Mouse (Mus musculus): ENCODE data around the gene Msrb1.

Msrb1 gene

DNA sequence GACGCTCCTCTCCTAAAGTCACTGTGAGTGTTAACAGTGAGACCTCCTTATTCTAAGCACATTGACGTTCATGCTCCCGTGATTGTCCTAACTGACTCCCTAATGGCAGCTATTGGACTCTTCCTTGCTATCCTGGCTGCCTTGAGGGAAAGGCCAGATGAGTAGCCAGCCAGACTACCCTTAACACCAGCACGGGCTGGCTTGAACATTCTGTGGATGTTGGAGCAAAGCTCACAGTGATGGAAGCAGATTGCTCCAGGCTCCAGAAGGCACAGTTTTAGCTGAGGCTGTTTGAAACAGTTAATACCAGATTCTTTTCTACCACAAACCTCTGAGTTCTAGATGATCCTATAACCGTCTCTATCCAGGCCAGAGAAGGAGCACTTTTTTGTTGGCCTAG, 7.5 kb downstream of the Msrb1 start:
- in situ Hi-C loops (cut with MseI, MboI) = no loop called here

DNA sequence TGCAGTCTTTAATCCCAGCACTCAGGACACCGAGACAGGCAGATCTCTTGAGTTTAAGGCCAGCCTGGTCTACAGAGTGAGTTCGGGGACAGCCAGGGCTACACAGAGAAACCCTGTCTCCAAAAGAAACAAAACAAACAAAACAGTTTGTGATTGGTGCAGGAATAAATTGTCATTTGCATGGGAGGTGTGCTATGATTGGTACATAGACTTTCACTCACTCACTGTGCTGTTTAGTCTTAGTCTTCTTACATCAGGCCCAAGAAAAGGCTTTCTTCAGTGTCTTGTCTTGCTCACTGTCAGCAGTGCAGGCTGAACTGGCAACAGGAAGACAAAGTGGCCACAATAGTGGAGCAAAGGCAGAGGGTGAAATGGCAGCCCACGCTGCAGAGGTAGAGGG, 7.9 kb downstream of the Msrb1 start:
- in situ Hi-C loops (cut with MseI, MboI) = no loop called here

GRCm38 (mm10) chr17:24745526-24746497, 9.4 kb downstream of the Msrb1 start:
- in situ Hi-C loops (cut with MseI, MboI) = loop anchor here (5.0 kb wide), 2 partner anchors 76 to 86 kb away; no protein-coding TSS in a partner anchor

DNA sequence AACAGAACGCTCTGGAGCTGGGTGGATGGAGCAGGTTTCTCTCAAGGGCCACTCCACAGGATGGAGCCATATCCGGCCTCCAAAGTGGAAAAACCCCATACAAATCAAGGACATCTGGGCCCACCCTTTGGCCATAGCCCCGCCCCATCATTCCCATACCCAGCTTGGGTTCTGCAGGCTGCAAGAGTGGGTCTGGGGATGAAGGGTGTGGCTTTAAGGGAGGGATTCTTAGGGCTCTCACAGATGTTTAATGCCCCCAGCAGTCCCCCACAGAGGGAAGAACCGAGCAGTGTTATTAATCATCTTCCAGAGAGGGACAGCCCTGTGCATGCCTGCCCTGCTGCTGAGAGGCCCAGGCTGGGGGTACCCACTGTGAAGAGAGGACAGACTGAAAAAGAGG, 10.5 kb downstream of the Msrb1 start:
- in situ Hi-C loops (cut with MseI, MboI) = loop anchor here (5.0 kb wide), 2 partner anchors 75 to 85 kb away; no protein-coding TSS in a partner anchor

DNA sequence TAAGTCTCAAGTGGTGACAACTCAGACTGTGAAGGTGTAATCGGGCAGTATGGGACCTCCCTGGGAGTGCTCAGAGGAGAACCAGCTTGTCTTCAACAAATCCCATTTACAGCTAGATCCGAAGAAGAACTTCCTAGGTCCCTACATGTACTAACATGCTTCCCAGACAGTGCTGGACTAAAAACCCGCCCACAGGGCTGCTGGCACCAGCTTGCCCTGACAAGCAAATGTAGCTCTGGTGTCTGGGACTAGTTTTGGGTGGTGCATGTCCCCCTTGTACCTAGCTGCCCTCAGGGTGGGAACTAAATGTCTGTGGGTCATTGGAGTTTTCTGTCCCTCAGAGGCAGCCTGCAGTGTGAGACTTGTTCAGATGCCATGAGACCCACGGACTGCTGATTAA, 15.1 kb downstream of the Msrb1 start:
- in situ Hi-C loops (cut with MseI, MboI) = no loop called here

- in situ Hi-C loops (cut with MseI, MboI) = no loop called here
Measured at GRCm38 (mm10) chr17:24752415-24753394, 16.3 kb downstream of the Msrb1 start, which contains the start of gene Hs3st6. Hs3st6 (plus strand) TSS chr17:24752988.

DNA sequence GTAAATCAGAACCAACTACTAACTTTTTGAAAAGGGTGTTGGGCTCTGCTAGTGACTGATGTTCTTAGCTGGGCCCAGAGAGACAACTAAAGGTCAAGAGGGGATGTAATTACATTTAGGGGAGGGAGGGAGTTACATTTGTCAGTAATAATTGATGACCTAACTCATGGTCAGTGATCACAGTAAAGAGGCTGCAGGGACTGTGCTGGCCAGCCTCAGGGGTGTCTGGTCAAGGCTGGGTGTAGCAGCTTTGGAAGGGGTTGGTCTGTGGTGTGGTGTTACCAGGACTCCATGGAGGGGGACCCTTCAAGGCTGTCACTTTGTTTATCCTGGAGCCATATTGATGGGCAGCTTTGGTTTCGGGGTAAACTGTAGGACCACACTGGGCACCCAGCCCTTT, 21.0 kb downstream of the Msrb1 start:
- in situ Hi-C loops (cut with MseI, MboI) = no loop called here

DNA sequence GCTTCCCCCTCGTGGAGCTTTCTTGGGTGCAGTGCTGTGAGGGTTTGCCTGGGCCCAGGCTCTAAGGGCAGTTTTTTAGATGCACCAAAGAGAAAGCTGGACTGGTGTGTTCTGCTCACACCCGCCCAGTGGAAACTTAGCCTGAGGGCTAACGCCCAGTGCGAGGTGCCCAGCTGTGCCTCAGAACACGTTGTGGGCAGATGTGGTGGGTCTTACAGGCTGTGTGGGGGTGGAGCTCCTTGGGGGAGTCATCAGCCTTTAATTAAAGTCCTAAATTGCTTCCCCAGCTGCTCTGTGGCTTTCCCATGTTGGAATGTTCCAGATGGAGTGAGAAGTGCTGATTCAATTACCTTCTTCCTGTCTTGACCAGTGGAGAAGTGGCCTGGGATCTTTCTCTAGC, 24.7 kb downstream of the Msrb1 start:
- in situ Hi-C loops (cut with MseI, MboI) = no loop called here

GRCm38 (mm10) chr17:24765016-24765905, 28.8 kb downstream of the Msrb1 start:
- in situ Hi-C loops (cut with MseI, MboI) = no loop called here

- in situ Hi-C loops (cut with MseI, MboI) = no loop called here
Measured at GRCm38 (mm10) chr17:24766266-24766875, 29.9 kb downstream of the Msrb1 start.

DNA sequence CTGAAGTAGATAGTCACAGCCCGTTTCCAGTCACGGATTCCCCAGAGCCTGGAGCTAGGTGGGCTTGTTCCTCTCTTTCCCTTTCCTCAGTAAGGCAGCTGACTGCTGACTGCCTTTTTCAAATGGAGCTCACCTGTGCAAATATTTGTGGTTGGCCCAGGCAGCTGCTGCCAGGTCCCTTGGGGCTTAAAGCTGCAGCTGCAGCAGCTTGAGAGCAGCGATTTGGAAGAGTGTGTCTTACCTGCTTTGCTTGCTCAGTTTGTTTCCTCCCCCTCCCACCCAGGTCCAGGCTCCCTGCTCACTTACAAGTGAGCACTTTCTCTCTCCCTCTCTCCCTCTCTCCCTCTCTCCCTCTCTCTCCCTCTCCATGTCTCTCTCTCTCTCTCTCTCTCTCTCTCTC, 32.7 kb downstream of the Msrb1 start:
- in situ Hi-C loops (cut with MseI, MboI) = no loop called here

GRCm38 (mm10) chr17:24773241-24773640, 36.8 kb downstream of the Msrb1 start:
- in situ Hi-C loops (cut with MseI, MboI) = no loop called here

- in situ Hi-C loops (cut with MseI, MboI) = no loop called here
Measured at GRCm38 (mm10) chr17:24775173-24775572, 38.7 kb downstream of the Msrb1 start.

- in situ Hi-C loops (cut with MseI, MboI) = no loop called here
Measured at GRCm38 (mm10) chr17:24777073-24777472, 40.6 kb downstream of the Msrb1 start.

GRCm38 (mm10) chr17:24780821-24781220, 44.4 kb downstream of the Msrb1 start:
- in situ Hi-C loops (cut with MseI, MboI) = no loop called here

DNA sequence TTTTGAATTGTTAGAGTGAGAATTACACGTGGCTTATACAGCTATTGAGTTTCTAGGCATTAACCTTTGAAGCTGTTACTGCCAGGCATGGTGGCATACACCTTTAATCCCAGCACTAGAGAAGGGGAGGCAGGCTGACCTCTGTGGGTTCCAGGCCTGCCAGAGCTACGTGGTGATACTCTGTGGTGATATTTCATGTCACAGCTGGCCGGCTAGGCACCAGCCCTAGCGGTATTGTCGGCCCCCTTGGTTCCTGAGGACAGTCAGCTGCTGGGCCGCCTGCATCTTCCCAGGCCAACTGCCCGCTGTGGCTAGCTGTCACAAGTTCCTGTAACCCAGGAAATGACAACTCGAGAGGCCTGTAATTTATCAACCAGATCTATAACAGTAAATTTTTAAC, 55.7 kb downstream of the Msrb1 start:
- in situ Hi-C loops (cut with MseI, MboI) = no loop called here

Measured in mouse trophoblast stem cell (cell line).